Mouse (Mus musculus): ENCODE measurements around the gene Odf3. TPM values are rescaled to one million over a fixed set of nuclear protein-coding genes. Genes with fewer than 3 reads are reported as not detected.

Odf3 gene
- polyA plus RNA-seq, 1 experiment from 2014 or later = not detected

- Histone ChIP-seq H3K4me1 (replicated peaks) (no peaks in the 10 kb centered on the region), H3K27me3 (peaks cover 3% of the 10 kb centered on the region; the same call in 1 of the 2 replicates), H3K9me3 (no peaks in the 10 kb centered on the region), H3K9ac (replicated peaks) (no peak overlapping the region), H3K4me2 (no peak overlapping the region), H3K36me3 (no peaks in the 10 kb centered on the region), H3K4me3 (replicated peaks) (no peak overlapping the region), H3K27ac (no peak overlapping the region)
- WGBS = 45% methylated on average over 8 of the region's 8 CpGs
- ATAC-seq (ENCODE audit: insufficient number of reproducible peaks, insufficient read depth, low FRiP score, low TSS enrichment, low read depth) = no peak
These were observed 19.3 kb upstream of the Odf3 start for GRCm38 (mm10) chr7:140828171-140828881.

GRCm38 (mm10) chr7:140831447-140831846, 16.2 kb upstream of the Odf3 start:
- H3K9me3 ChIP-seq = no peaks in the 10 kb centered on the region
- no peak overlapping the region for H3K27ac ChIP-seq
- no peak overlapping the region for H3K9ac ChIP-seq (replicated peaks)
- H3K4me1 ChIP-seq (replicated peaks) = no peaks in the 10 kb centered on the region
- 76% methylated on average over 6 of the region's 6 CpGs for WGBS
- no peaks in the 10 kb centered on the region for H3K36me3 ChIP-seq
- no peak overlapping the region for H3K4me2 ChIP-seq
- H3K4me3 ChIP-seq (replicated peaks) = no peak overlapping the region
- no peak for ATAC-seq (ENCODE audit: insufficient number of reproducible peaks, insufficient read depth, low FRiP score, low TSS enrichment, low read depth)
- H3K27me3 ChIP-seq = no peaks in the 10 kb centered on the region

- no peak overlapping the region for H3K9ac ChIP-seq (replicated peaks)
- no peaks in the 10 kb centered on the region for H3K9me3 ChIP-seq
- H3K27ac ChIP-seq = no peak overlapping the region
- no peak overlapping the region for H3K4me2 ChIP-seq
- no peak for ATAC-seq (ENCODE audit: insufficient number of reproducible peaks, insufficient read depth, low FRiP score, low TSS enrichment, low read depth)
- no peak overlapping the region for H3K4me3 ChIP-seq (replicated peaks)
- H3K36me3 ChIP-seq = no peaks in the 10 kb centered on the region
- peaks cover 3% of the 10 kb centered on the region; the same call in 1 of the 2 replicates for H3K27me3 ChIP-seq
- H3K4me1 ChIP-seq (replicated peaks) = no peaks in the 10 kb centered on the region
- 72% methylated on average over 4 of the region's 4 CpGs for WGBS
These were observed 14.3 kb upstream of the Odf3 start for GRCm38 (mm10) chr7:140833341-140833740.

GRCm38 (mm10) chr7:140834968-140835757, 12.4 kb upstream of the Odf3 start, which contains the start of gene Urah:
Gene Urah (plus strand): TSS chr7:140835018.
- peaks cover 20% of the 10 kb centered on the region for H3K27me3 ChIP-seq
- no peaks in the 10 kb centered on the region for H3K9me3 ChIP-seq
- no peak within 1 kb of the TSS for H3K4me2 ChIP-seq
- no peak within 1 kb of the TSS for H3K27ac ChIP-seq
- H3K4me1 ChIP-seq (replicated peaks) = no peaks in the 10 kb centered on the region
- ATAC-seq (ENCODE audit: insufficient number of reproducible peaks, insufficient read depth, low FRiP score, low TSS enrichment, low read depth) = no peak
- no peaks in the 10 kb centered on the region for H3K36me3 ChIP-seq
- no peak within 1 kb of the TSS for H3K4me3 ChIP-seq (replicated peaks)
- 43% methylated on average over 20 of the region's 20 CpGs for WGBS
- no peak within 1 kb of the TSS for H3K9ac ChIP-seq (replicated peaks)

GRCm38 (mm10) chr7:140835758-140836087, 11.9 kb upstream of the Odf3 start:
- Histone ChIP-seq H3K4me1 (replicated peaks) (no peaks in the 10 kb centered on the region), H3K27ac (no peak overlapping the region), H3K9me3 (no peaks in the 10 kb centered on the region), H3K27me3 (peaks cover 26% of the 10 kb centered on the region), H3K36me3 (no peaks in the 10 kb centered on the region), H3K9ac (replicated peaks) (no peak overlapping the region), H3K4me3 (replicated peaks) (no peak overlapping the region), H3K4me2 (no peak overlapping the region)
- 71% methylated on average over 2 of the region's 2 CpGs for WGBS
- no peak for ATAC-seq (ENCODE audit: insufficient number of reproducible peaks, insufficient read depth, low FRiP score, low TSS enrichment, low read depth)

GRCm38 (mm10) chr7:140836243-140837115, 11.1 kb upstream of the Odf3 start:
- H3K36me3 ChIP-seq = no peaks in the 10 kb centered on the region
- no peak for ATAC-seq (ENCODE audit: insufficient number of reproducible peaks, insufficient read depth, low FRiP score, low TSS enrichment, low read depth)
- no peaks in the 10 kb centered on the region for H3K9me3 ChIP-seq
- no peak overlapping the region for H3K9ac ChIP-seq (replicated peaks)
- peaks cover 33% of the 10 kb centered on the region for H3K27me3 ChIP-seq
- no peak overlapping the region for H3K4me2 ChIP-seq
- 0 out of 2 replicates have a peak, but pooled peaks cover 3% of the 10 kb centered on the region for H3K4me1 ChIP-seq (replicated peaks)
- H3K27ac ChIP-seq = no peak overlapping the region
- 83% methylated on average over 9 of the region's 9 CpGs for WGBS
- H3K4me3 ChIP-seq (replicated peaks) = no peak overlapping the region

GRCm38 (mm10) chr7:140839556-140839955, 8.0 kb upstream of the Odf3 start:
- Histone ChIP-seq H3K4me2 (no peak overlapping the region), H3K4me1 (replicated peaks) (0 out of 2 replicates have a peak, but pooled peaks cover 3% of the 10 kb centered on the region), H3K36me3 (no peaks in the 10 kb centered on the region), H3K4me3 (replicated peaks) (no peak overlapping the region), H3K27me3 (peaks cover 60% of the 10 kb centered on the region), H3K9me3 (no peaks in the 10 kb centered on the region), H3K27ac (no peak overlapping the region), H3K9ac (replicated peaks) (no peak overlapping the region)
- whole genome bisulfite sequencing = 55% methylated on average over 5 of the region's 5 CpGs
- ATAC-seq (ENCODE audit: insufficient number of reproducible peaks, insufficient read depth, low FRiP score, low TSS enrichment, low read depth) = no peak

- Histone ChIP-seq H3K27me3 (peaks cover 65% of the 10 kb centered on the region), H3K9me3 (no peaks in the 10 kb centered on the region), H3K9ac (replicated peaks) (no peak overlapping the region), H3K4me3 (replicated peaks) (no peak overlapping the region), H3K4me2 (no peak overlapping the region), H3K4me1 (replicated peaks) (peaks cover 3% of the 10 kb centered on the region; the same call in 1 of the 2 replicates), H3K27ac (no peak overlapping the region), H3K36me3 (no peaks in the 10 kb centered on the region)
- no peak for ATAC-seq (ENCODE audit: insufficient number of reproducible peaks, insufficient read depth, low FRiP score, low TSS enrichment, low read depth)
- 41% methylated on average over 18 of the region's 19 CpGs for WGBS
These were observed 6.6 kb upstream of the Odf3 start for GRCm38 (mm10) chr7:140840750-140841735.

GRCm38 (mm10) chr7:140843806-140844205, 3.8 kb upstream of the Odf3 start:
- Histone ChIP-seq H3K4me3 (replicated peaks) (no peak overlapping the region), H3K27ac (no peak overlapping the region), H3K4me2 (no peak overlapping the region), H3K4me1 (replicated peaks) (peaks cover 3% of the 10 kb centered on the region; the same call in 1 of the 2 replicates), H3K36me3 (no peaks in the 10 kb centered on the region), H3K9ac (replicated peaks) (no peak overlapping the region), H3K9me3 (no peaks in the 10 kb centered on the region), H3K27me3 (peaks cover 64% of the 10 kb centered on the region)
- 74% methylated on average over 7 of the region's 7 CpGs for WGBS
- no peak for ATAC-seq (ENCODE audit: insufficient number of reproducible peaks, insufficient read depth, low FRiP score, low TSS enrichment, low read depth)

Measured in limb, embryonic 12.5 days (tissue).